In genomic region chrX:164258057-164258456, GRCm38 (mm10) we compare ENCODE assay signal across 16 mouse cellular contexts. TPM values are rescaled to one million over a fixed set of nuclear protein-coding genes. Genes with fewer than 3 reads are reported as not detected.
DNase-seq lines count a peak whose midpoint lies in the region; ATAC-seq lines count a peak whose summit lies in the region.
"Had no signal": no experiment of that assay in that cellular context is flagged by ENCODE, and none has a peak within 500 bp of the region (broad histone marks: within the 10 kb centered on the region; RNA-seq: fewer than 3 reads in every experiment).

Bmx (minus strand) TSS chrX:164258193.

- no peak within 1 kb of the TSS for H3K9ac ChIP-seq in heart, embryonic 11.5 days (ENCODE audit: low read depth, low read length)
- no peak within 1 kb of the TSS for H3K9ac ChIP-seq in limb, embryonic 11.5 days (ENCODE audit: low read length)
- no peak within 1 kb of the TSS for H3K9ac ChIP-seq in midbrain, embryonic 11.5 days (ENCODE audit: low read length)
- H3K9ac ChIP-seq: embryonic facial prominence, embryonic 13.5 days; liver, embryonic 14.5 days; neural tube, embryonic 12.5 days; stomach, embryonic 15.5 days had no signal

- peak within 1 kb of the TSS; percentile 16 for H3K4me3 ChIP-seq in heart, embryonic 11.5 days (ENCODE audit: low read depth, low read length)
- H3K4me3 ChIP-seq in limb, embryonic 11.5 days (ENCODE audit: low read depth, low read length) = no peak within 1 kb of the TSS
- no peak within 1 kb of the TSS for H3K4me3 ChIP-seq in midbrain, embryonic 11.5 days (ENCODE audit: low read depth, low read length)
- H3K4me3 ChIP-seq: embryonic facial prominence, embryonic 13.5 days; neural tube, embryonic 12.5 days; stomach, embryonic 15.5 days had no signal

- peak within 1 kb of the TSS; percentile 12 for H3K4me2 ChIP-seq in heart, embryonic 11.5 days
- no peak within 1 kb of the TSS for H3K4me2 ChIP-seq in limb, embryonic 11.5 days (ENCODE audit: low read depth, severe bottlenecking)
- no peak within 1 kb of the TSS for H3K4me2 ChIP-seq in midbrain, embryonic 11.5 days
- H3K4me2 ChIP-seq: embryonic facial prominence, embryonic 13.5 days; neural tube, embryonic 12.5 days; stomach, embryonic 15.5 days had no signal

- no peaks in the 10 kb centered on the region for H3K4me1 ChIP-seq in heart, embryonic 11.5 days (ENCODE audit: control insufficient read depth, insufficient read depth, low read length)
- H3K4me1 ChIP-seq in limb, embryonic 11.5 days (ENCODE audit: control insufficient read depth, insufficient read depth, low read length) = no peaks in the 10 kb centered on the region
- H3K4me1 ChIP-seq in midbrain, embryonic 11.5 days (ENCODE audit: control insufficient read depth, insufficient read depth, low read length) = no peaks in the 10 kb centered on the region
- H3K4me1 ChIP-seq: embryonic facial prominence, embryonic 13.5 days; neural tube, embryonic 12.5 days; stomach, embryonic 15.5 days had no signal

- no peak for ATAC-seq in heart, embryonic 11.5 days (replicated peaks; ENCODE audit: insufficient number of reproducible peaks, low FRiP score, low TSS enrichment)
- no peak for ATAC-seq in limb, embryonic 11.5 days (ENCODE audit: insufficient number of reproducible peaks, low FRiP score, low TSS enrichment, low read depth)
- ATAC-seq in midbrain, embryonic 11.5 days (ENCODE audit: low FRiP score) = no peak
- ATAC-seq: hindbrain, postnatal 0 days had no signal

- no peak for DNase-seq in heart, postnatal 25 days (ENCODE audit: low spot score)
- peak; percentile 42 for DNase-seq in 416B (ENCODE audit: low read depth)
- peak; percentile 36 for DNase-seq in forelimb bud, embryonic 11.5 days (ENCODE audit: low read depth, low spot score)
- peak; percentile 31 for DNase-seq in limb, embryonic 11.5 days (ENCODE audit: low spot score)
- DNase-seq in midbrain, embryonic 11.5 days (ENCODE audit: low spot score, missing footprints) = no peak
- no peak for DNase-seq in gastrocnemius, adult 18-20 months (ENCODE audit: low spot score)
- DNase-seq in ovary, postnatal 10 days (ENCODE audit: low spot score) = no peak
- DNase-seq: adrenal gland, postnatal 25 days; kidney, adult 8-10 months had no signal

- no peaks in the 10 kb centered on the region for H3K36me3 ChIP-seq in heart, embryonic 11.5 days (ENCODE audit: control insufficient read depth, insufficient read depth, low read length)
- no peaks in the 10 kb centered on the region for H3K36me3 ChIP-seq in limb, embryonic 11.5 days (ENCODE audit: control insufficient read depth, insufficient read depth, low read length)
- no peaks in the 10 kb centered on the region for H3K36me3 ChIP-seq in midbrain, embryonic 11.5 days (ENCODE audit: control insufficient read depth, insufficient read depth, low read length)
- H3K36me3 ChIP-seq: embryonic facial prominence, embryonic 13.5 days; neural tube, embryonic 12.5 days; stomach, embryonic 15.5 days had no signal

- intact Hi-C loops in heart, postnatal 25 days (cut with DNase I) = no loop called here

- no peaks in the 10 kb centered on the region for H3K9me3 ChIP-seq in heart, embryonic 11.5 days (replicated peaks; ENCODE audit: control insufficient read depth, low read length)
- H3K9me3 ChIP-seq in limb, embryonic 11.5 days (ENCODE audit: control insufficient read depth, low read length) = no peaks in the 10 kb centered on the region
- no peaks in the 10 kb centered on the region for H3K9me3 ChIP-seq in midbrain, embryonic 11.5 days (ENCODE audit: control insufficient read depth, low read length)
- H3K9me3 ChIP-seq: embryonic facial prominence, embryonic 13.5 days; neural tube, embryonic 12.5 days; stomach, embryonic 15.5 days had no signal

- 49% methylated on average over 8 of the region's 8 CpGs for WGBS in heart, embryonic 11.5 days (ENCODE audit: insufficient replicate concordance)
- WGBS in limb, embryonic 11.5 days = 54% methylated on average over 8 of the region's 8 CpGs
- 80% methylated on average over 8 of the region's 8 CpGs for WGBS in midbrain, embryonic 11.5 days

- no peaks in the 10 kb centered on the region for H3K27me3 ChIP-seq in heart, embryonic 11.5 days (ENCODE audit: control insufficient read depth, insufficient read depth, low read length)
- 0 out of 2 replicates have a peak, but pooled peaks cover 6% of the 10 kb centered on the region for H3K27me3 ChIP-seq in limb, embryonic 11.5 days (ENCODE audit: control insufficient read depth, insufficient read depth, low read length)
- no peaks in the 10 kb centered on the region; the same call in 1 of the 2 replicates for H3K27me3 ChIP-seq in midbrain, embryonic 11.5 days (ENCODE audit: control insufficient read depth, insufficient read depth, low read length)
- H3K27me3 ChIP-seq: neural tube, embryonic 12.5 days; stomach, embryonic 15.5 days had no signal

- peak within 1 kb of the TSS; percentile 59 for H3K27ac ChIP-seq in heart, embryonic 11.5 days (ENCODE audit: low read depth, low read length)
- H3K27ac ChIP-seq in limb, embryonic 11.5 days (replicated peaks; ENCODE audit: low read depth, low read length) = no peak within 1 kb of the TSS
- no peak within 1 kb of the TSS for H3K27ac ChIP-seq in midbrain, embryonic 11.5 days (ENCODE audit: low read depth, low read length)
- H3K27ac ChIP-seq: embryonic facial prominence, embryonic 13.5 days; hindbrain, postnatal 0 days; liver, embryonic 14.5 days; neural tube, embryonic 12.5 days; stomach, embryonic 15.5 days had no signal

RNA-seq across cellular contexts. Expression of gene Bmx, which starts in this region (rescaled TPM):
- 8.9 and 10.4 TPM in 2 replicates for polyA plus RNA-seq in heart, embryonic 11.5 days (2014; fragmentation: Nextera tagmentation; extraction: Ambion mirVana)
- total RNA-seq in heart, postnatal 25 days (2021) = 1 to 10 TPM; 2.4 to 3.2 TPM
- polyA plus RNA-seq in limb, embryonic 11.5 days (2014; fragmentation: Nextera tagmentation; extraction: Ambion mirVana) = 0.87 and 0.91 TPM in 2 replicates
- polyA plus RNA-seq in midbrain, embryonic 11.5 days (2014; fragmentation: Nextera tagmentation; extraction: Ambion mirVana) = 0.52 and 0.66 TPM in 2 replicates
- total RNA-seq in gastrocnemius, adult 18-20 months (2021) = under 1 TPM; 0.27 to 0.33 TPM
- total RNA-seq: MEL had no signal

Comparison
In these comparisons a context has a peak if more than half of its experiments do, and no peak if none do; other contexts are left out.
1. Peak in DNase-seq in limb, embryonic 11.5 days; RNA of the gene not detected or under 1 TPM.
2. DNase-seq: peak in 416B (single experiment) and forelimb bud, embryonic 11.5 days (single experiment); none in heart, postnatal 25 days (single experiment), midbrain, embryonic 11.5 days (single experiment), gastrocnemius, adult 18-20 months (single experiment) and ovary, postnatal 10 days (single experiment).